Mouse (Mus musculus) layer of hippocampus, adult 9-11 months (tissue): Measurements from ENCODE around the gene Tmc8.
"Not testable (repeated sequence)": the region's sequence is repeated elsewhere in the genome, so short reads cannot be mapped to it uniquely, and the experiment has no call there.

Source experiments
- DNase-seq: peaks from one replicate; pipeline ENCODE4 v3.0.0; 2022

Gene Tmc8

DNA sequence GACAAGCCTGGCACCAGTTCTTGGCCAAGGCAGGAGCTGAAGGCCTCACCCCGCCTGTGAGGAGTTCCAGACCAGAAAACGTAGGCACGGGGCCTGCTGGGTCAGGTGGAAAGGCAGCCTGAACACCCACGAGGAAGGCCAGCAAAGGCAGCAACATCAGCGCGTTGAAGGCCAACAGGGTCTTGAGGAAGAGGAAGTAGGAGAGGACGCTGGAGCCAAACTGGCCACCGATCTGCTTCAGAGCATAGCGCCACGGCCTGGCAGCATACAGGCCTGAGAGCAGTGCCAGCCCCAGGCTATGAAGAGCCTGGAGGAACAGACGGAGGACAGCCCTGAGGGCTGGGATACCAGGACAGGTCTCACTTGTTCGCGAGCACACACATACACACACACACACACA, 6.3 kb upstream of the Tmc8 start:
- peak; percentile 59 for DNase-seq

DNA sequence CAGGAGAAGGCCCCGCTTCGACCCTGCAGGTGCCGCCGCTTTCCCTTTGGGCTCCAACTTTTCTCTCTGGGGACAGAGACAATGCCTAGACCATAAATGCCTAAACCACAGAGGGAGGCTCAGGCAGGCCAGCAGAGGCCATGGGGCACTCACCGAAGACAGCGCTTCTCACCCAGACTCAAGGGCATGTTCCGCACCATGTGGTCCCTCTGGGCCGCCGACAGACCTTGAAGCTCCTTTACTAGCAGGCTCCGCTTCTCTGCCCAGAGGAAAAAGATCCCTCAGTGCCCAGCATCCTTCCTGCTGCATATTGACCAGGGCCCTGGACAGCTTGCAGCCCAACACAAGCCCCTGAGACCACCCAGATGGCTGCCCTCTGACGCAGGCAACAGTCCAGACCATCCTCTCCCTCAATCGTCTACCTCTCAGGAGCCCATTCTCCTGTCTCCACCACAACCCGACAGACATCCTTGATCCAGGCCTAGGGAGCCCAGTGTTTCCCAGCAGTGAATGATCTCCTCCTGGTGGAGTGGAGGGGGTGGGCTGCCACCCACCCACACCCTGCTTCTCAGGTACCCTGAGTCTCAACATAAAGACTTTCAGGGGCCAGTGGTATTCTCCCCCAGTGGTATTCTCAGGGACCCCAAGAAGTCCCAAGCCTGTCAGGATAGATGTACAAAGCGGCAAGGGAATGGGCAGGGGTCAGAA, 5.6 kb upstream of the Tmc8 start:
- no peak for DNase-seq

DNA sequence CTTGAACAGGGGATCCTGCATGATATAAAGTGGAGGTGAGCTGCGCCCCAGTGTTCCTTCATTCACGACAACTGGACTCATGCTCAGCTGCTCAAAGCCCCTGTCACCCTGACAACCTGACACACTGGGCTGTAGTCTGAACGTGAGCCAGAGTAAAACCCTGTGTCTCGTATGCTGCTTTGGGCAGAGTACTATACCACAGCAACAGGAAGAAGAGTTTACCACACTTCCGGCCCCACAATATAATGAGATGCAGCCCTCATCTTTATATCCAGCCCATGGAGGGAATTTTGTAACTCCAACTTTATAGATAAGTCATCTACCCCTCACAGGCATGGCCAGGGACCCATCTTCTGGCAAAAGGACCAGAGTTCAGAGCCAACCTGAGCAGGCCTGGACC, 4.8 kb upstream of the Tmc8 start:
- DNase-seq: no peak

DNA sequence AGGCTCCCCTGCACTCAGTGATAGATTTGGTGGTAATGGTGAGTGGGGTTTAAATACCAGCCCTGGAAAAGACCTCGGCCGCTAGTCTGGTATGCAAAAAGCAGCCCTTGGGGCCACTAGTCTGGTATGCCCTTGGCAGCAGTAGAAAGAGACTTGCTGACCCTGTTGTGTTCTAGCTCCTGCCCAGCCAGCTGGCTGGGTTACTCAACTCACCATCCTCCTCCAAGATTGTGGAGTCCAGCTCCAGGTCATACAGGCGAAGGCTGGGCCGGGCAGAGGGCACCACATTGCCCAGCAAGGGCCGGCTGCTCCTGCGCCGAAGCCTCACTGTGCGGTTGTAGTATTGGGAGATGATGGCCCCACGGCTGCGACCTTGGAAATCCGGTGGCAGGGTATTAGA, 3.8 kb upstream of the Tmc8 start:
- no peak for DNase-seq

DNA sequence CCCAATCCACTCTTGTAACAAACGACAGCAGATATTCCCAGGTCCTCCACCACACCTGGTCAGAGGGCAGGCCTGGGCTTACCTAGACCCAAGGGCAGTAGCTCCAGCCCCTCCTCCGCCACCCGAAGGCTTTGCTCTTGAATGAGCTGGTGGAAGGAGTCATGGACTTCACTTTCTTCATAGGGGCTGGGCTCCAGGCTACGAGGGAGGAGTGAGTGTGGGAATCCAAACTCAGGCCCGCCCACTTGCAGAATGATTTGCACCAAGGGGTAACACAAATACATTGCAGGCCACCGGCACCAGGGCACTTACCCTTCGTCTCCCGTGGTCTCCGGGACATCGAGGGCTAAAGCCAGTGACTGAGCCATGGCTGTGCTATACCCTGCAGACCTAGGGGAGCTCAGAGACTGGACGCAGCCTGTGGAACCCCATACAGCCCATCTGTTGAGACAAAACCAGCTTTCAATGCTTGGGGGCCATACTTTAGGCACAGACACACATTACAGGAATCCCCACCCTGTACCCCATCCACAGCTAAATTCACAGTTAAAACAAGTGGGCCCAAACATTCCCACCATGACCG, 2.9 kb upstream of the Tmc8 start:
- DNase-seq: no peak

DNA sequence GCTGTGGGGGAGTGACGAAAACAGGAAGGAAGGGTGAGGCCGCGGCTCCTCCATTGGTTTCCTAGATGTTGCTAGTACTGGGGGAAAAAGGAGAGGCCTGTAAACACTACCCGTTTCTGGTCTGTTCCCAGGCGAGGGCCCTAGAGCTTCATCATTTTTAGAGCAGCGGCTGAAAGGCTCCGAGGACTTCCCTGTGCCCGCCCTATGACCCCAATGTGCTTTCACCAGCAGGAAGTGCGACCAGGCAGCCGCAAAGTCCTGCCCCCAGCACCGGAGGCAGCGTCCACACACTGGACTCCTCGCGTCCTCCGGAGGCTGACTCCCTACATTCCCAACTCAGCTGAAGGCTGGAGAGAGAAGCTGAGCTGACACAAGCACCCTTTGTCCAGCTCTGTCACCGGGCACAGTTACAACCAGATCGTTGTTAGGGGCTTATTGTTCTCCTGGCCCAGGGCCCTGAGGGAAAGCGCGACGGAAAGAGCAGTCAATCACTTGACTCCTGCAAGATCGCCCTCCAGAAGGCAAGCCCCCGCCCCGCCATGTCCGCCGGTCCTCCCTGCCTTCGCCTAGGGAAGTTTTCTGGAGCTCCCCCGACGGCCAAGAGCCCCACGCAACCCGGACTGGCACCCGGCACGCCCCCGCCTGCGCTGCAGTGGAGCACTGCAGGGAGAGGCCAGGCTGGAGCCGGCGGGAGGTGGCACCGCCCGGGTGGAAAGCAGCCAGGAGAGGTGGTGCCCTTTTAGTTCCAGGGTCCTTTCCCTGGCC, 2.3 kb upstream of the Tmc8 start:
- peak; percentile 77 for DNase-seq

DNA sequence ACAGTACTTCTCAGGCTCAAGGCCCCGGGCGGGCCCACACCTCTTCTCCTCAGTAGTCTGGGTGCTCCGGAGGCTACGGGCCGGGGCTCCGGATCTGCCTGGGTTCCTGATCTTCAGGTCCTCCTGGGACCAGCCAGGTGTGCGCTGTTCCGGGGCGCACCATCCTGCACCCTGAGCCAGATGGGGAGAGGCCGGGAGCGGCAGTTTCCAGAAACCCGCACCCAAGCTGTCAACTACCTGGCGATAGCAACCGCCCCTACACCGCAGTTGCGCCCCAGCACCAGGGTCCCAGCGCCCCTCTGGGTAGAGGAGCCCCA, 1.7 kb upstream of the Tmc8 start:
- no peak for DNase-seq

DNA sequence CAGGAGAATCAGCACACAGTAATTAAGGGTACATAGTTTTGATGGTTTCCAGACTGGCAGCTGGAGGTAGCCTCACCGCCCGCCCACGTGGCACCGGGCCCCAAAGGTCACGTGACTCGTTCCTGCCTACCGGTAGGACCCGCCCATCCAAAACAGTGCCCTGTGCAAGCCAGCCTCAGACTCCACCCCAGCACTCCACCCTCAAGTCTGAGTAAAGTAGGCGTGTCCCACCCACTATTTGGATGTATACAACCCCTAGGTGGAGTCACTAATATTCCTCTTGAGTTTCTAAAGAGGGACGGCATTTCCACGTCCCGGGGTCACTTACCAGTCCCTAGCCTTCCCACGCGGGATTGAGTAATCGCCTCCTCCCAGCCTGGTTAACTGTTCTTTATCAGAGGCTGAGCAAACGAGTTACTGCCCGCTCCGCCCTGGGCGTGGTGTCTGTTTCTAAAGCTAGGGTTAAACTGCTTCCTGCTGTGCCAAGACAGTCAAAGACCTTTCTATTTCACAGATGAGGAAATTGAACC, 1.2 kb upstream of the Tmc8 start:
- peak; percentile 81 for DNase-seq

DNA sequence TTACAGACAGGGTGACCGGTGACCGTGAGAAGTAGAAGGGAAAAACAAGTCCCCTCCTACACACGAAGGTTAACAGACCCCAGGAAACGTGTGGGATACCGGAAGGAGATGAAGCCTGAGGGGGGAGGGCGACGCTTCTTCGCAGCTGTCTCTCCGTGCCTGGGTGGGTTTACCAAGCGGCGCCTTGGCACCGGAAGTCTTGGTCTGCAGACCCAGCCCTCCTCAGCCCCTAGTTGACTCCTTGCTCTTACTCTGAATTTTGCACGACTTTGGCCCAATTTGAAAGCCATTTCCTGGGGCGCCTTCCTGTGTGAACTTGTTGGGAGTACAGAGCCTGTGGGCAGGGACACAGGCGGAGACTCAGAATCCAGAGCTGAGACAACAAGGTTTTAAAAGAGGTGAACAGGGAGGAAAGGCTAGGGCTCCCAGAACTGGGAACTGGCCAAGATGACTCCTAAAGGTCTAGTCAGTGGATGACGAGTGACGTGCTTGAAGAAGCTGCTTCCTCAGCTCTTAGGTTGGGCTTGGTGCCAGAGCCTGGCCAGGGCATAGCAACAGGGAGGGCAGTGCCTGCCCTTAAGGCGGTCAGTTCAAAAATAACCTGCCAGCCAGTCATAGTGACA, 566 bp upstream of the Tmc8 start:
- peak; percentile 77 for DNase-seq

DNA sequence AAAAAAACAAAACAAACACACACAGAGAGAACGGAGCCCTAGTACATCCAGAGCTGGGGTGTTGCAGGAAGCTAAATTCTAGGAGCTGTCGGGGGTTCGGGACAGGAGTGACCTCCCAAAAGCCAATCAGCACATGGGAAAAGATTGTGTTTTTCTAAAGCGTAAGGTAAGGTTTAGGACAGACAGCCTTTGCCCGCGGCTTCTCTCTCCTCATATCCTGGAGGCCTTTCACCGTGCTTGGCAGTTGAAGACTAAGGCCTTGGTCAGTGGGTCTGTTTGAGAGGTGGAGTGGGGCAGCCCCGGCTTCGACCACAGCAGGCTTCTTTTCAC, 794 bp downstream of the Tmc8 start:
- DNase-seq: no peak

DNA sequence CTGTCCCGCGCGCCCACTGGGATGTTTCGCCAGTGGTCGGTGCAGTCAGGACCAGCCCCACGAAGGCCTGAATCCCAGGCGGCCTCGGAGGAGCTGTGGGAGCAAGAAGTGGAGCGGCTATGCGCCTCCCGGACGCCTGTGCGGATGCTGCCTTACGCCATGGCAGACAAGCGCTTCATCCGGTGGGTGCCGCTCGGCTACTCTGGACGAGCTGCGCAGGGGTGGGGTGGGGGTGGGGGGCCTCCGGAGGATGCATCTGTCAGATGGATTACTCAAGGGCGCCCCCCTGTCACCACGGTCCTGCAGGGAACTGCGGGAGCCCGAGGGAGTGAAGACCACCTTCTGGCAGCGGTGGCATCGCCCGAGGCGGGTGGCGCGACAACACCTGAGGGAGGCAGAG, 1.2 kb downstream of the Tmc8 start:
- DNase-seq: no peak

DNA sequence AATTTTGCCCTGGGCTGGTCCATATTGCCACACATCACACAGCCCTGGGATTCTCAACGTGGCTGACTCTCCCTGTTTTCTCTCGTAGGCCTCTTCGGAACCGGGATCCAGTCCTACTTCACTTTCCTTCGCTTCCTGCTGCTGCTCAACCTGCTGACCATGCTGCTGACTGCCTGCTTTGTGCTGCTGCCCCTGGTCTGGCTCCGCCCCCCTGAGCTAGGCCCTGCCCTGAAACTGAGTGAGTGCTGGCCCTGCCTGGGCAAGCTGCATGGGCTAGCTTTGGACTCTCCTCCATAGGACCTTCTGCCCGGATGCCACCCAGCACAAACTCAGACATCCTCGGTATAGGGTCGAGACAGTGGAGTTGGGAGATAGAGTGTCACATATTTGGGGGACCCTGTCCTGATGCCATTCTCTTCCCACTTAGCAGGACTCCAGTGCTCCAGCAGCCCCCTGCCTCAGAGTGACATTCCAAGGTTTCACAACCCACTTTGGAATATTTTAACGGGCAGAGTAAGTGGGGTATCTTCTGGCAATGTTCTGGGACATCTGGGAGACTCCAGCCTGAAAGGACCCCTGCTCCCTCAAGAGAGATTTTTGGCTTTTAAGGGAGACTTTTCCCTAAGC, 1.9 kb downstream of the Tmc8 start:
- DNase-seq: no peak

DNA sequence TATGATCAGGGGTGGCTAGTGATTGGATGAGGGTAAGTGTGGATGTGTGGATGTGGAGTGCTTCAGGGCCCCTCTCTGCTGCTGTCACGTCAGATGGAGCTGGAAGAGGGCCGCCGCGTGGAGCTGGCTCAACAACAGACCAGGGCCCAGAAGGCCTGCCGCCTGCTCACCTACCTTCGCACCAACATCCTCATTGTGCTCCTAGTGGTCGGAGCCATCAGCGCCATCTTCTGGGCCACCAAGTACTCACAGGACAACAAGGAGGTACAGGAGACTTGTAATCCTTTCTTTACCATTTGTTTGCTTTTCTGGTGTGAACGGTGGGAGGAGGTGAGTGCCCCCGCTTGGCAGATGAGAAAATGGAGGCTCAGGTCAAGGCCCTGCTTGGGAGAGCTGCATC, 4.4 kb downstream of the Tmc8 start:
- peak; percentile 59 for DNase-seq

DNA sequence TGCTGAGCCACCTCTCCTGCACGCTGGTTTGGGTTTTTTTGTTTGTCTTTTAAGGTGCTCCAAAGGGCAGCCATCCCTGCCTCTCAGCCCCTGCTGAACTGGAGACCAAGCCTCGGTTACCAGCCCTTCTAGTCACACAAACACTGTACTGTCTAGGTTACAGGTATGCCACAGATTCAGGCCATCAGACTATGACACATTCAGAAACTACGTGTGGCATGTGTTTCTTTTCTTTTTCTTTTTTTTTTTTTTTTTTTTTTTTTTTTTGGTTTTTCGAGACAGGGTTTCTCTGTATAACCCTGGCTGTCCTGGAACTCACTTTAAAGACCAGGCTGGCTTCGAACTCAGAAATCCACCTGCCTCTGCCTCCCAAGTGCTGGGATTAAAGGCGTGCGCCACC, 6.6 kb downstream of the Tmc8 start:
- DNase-seq: not testable (repeated sequence)

DNA sequence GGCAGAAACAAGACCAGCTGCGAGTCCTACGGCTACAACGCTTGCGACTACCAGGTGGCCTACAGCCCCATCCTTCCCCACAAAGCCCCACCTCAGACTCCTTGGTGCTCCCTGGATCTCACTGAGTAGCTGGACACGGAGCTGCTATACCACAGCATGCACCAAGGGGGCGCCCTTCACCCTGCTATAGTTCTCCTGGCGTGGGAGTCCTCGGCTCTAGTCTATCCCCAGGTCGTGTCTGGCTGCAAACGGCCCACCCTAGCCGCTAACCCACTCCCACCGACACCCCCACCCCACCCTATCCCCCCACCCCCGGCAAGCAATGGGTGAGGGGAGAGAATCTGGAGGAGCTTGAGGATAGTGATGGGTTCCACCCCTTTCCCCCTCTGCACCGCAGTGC, 8.4 kb downstream of the Tmc8 start:
- DNase-seq: peak; percentile 57

DNA sequence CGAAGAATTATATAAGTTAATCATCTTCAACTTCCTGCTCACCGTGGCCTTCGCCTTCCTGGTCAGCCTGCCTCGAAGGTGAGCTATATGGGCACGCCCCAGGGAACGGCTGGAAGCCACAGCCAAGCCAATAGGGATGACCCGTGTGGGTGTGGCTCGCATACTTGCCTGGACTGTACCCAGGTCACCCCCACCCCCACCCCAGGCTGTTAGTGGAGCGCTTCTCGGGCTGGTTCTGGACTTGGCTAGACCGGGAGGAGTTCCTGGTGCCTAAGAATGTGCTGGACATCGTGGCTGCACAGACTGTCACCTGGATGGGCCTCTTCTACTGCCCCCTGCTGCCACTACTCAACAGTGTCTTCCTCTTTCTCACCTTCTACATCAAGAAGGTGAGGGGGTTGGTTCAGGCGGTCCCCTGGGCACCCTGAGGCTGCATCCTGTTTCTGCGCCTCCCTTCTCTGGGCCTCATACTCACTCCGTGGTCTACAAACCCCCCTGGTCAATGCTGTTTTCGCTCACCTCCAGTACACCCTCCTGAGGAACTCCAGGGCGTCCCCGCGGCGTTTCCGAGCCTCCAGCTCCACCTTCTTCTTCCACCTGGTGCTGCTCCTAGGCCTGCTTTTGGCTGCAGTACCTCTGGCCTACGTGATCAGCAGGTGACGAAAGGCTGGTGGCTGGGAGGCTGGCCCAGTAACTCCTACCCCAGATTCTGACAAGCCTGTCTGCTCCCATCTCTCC, 9.0 kb downstream of the Tmc8 start:
- no peak for DNase-seq

DNA sequence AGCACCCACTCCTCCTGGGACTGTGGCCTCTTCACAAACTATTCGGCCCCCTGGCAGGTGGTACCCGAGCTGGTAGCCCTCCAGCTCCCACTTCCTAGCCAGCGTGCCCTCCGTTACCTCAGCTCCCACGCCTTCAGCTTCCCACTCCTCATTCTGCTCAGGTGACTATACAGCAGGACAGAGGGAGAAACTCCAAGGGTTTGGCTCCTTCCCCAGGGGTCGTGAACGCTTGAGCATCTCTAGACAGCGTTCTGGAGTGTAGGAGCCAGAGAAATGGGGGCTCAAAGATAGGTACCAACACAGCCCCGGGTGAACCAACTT, 9.5 kb downstream of the Tmc8 start:
- DNase-seq: no peak

DNA sequence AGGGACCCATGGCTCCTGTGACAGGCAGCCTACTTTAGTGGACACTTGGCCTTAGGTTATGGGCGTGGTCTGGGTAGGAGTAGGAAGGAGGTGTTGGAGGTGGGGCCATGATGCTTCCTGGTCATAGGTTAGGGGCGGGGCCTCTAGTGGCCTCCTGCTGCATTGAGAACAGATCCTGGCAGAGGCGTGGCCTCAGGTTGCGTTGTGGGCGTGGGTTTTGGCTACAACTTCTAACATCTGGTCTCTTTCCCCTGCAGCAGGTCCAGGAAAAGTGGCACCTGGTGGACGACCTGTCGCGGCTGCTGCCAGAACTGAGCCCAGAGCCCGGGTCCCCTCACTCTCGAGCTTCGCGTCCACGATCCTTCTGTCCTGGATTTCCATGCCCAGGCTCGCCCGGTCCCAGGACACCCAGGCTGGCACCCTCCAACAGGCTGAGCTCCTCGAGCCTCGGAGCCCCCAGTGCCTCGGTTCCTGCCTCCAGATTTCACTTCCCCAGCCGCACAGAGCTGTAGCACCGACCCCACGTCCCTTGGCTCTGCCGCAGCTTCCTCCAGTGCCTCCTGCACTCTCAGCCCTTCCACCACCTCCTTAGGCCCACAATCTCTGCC, 10.5 kb downstream of the Tmc8 start:
- no peak for DNase-seq

DNA sequence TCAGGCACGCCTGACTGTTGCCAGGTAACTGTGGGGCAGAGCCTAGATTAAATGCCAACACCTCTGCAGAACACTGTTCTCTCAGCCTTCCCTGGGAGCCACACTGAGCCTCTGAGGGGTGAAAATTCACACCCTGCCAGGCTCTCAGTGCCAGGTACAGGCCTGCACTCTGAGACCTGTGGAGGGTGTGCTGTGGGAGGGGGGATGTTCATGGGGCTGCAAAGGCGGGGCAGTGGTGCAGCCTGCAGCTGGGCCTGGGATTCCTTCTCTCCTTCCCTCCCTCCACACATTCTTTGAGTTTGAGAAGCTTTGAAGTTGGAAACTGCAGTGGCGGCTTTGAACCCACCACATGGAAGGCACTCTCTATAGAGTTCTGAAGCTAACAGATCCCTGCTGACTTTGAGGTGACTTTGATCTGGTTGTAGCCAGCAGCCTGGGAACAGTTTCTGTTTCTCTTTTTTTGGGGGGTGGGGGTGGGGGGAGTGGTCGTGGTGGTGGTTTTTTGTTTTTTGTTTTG, 12.2 kb downstream of the Tmc8 start:
- no peak for DNase-seq

DNA sequence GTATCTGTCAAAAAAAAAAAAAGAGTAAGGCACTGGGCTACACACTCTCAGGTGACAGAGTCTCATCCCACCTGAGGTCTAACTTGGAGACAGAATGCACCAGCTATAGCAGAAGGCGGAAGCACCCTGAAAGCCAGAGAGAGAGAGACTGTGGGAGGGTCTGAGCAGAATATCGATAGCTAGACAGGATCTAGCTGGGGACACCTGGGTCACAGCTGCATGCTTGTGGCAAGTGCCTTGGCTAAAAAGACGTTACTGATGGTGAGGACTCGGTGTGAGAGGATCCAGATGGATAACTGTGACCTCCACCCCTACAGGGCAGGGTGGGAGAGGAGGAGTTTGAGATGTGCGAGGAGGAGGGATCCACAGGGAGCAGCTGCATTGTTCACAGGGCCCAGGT, 15.1 kb downstream of the Tmc8 start:
- no peak for DNase-seq

DNA sequence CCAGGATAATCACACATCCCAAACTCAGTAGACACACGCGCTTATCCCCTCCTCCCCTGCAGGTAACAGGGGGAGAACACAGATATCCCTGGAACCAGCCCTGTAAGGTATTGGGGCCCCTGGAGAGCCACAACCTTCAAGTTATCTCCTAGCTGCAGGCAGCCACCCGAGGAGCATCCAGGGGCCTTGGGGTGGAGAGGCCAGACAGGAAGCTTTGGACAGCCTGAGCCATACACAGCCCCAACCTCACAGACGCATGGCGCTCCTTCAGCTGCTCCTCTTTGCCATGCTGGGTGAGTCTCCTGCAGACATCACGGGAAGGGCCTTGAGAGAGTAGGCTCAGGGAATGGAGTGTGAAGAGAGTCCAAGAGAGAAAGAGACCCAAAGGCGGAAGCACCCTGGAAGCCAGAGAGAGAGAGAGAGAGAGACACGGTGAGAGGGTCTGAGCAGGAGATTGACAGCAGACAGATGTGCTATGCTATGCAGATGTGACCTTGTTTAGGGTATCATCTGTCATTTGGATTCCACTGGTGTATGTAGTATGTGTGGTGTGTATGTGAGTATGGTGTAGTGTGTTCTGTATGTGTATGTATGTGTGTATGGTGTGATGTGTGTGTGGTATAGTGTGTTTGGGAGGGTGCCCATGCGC, 15.8 kb downstream of the Tmc8 start, which contains the start of gene 6030468B19Rik:
TSS of gene 6030468B19Rik (plus strand) at position 150 of the 649 bp plus-strand sequence.
- DNase-seq: no peak

DNA sequence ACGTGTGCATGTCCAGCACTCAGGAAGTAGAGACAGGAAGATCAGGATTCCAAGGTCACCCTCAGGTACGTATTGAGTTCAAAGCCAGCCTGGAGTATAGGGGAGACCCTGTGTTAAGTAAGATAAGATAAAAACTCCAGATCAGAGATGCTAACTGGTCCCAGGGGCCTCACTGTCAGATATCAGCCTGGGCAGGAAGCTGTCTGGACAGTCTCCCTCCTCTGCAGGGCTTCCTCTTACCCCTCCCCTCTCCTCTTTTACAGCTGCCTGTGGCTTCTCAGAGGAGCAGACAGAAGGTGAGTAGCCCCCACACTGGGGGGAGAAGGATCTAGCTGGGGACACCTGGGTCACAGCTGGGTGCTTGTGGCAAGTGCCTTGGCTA, 16.3 kb downstream of the Tmc8 start:
- DNase-seq: no peak
